Mouse (Mus musculus) ovary, postnatal 10 days (tissue): ENCODE data around the gene Carm1.
A peak's percentile ranks its signal among the peaks of the same experiment; 100 is the strongest.
"Not testable (repeated sequence)": the region's sequence is repeated elsewhere in the genome, so short reads cannot be mapped to it uniquely, and the experiment has no call there.

Experiments
- DNase-seq: peaks from one replicate; pipeline ENCODE4 v3.0.0; 2022; ENCODE audit warnings: low spot score

The Carm1 gene

GRCm38 (mm10) chr9:21546789-21547074 lies at the start of gene Carm1:
Gene Carm1, plus strand, starts transcription at chr9:21546894.
- no peak for DNase-seq

- DNase-seq: no peak
Observed at GRCm38 (mm10) chr9:21497050-21497542, 49.6 kb upstream of the Carm1 start.

GRCm38 (mm10) chr9:21497664-21498063 lies 49.0 kb upstream of the Carm1 start:
- no peak for DNase-seq

GRCm38 (mm10) chr9:21498284-21498902 lies 48.3 kb upstream of the Carm1 start:
- DNase-seq: no peak

GRCm38 (mm10) chr9:21503352-21503751 lies 43.3 kb upstream of the Carm1 start:
- no peak for DNase-seq

GRCm38 (mm10) chr9:21505767-21506166 lies 40.9 kb upstream of the Carm1 start:
- no peak for DNase-seq

- DNase-seq: no peak
Observed at GRCm38 (mm10) chr9:21507753-21508430, 38.8 kb upstream of the Carm1 start.

GRCm38 (mm10) chr9:21508871-21509404 lies 37.8 kb upstream of the Carm1 start:
- no peak for DNase-seq

GRCm38 (mm10) chr9:21509772-21510688 lies 36.7 kb upstream of the Carm1 start, which contains the start of gene Tmed1:
Gene Tmed1, minus strand, starts transcription at chr9:21510252.
- DNase-seq: peak; percentile 94

GRCm38 (mm10) chr9:21510689-21511015 lies 36.0 kb upstream of the Carm1 start:
- DNase-seq: no peak

GRCm38 (mm10) chr9:21511052-21511451 lies 35.6 kb upstream of the Carm1 start:
- no peak for DNase-seq

- DNase-seq: no peak
Observed at GRCm38 (mm10) chr9:21513466-21513865, 33.2 kb upstream of the Carm1 start.

- DNase-seq: no peak
Observed at GRCm38 (mm10) chr9:21517947-21518495, 28.7 kb upstream of the Carm1 start.

- DNase-seq: not testable (repeated sequence)
Observed at GRCm38 (mm10) chr9:21518690-21519089, 28.0 kb upstream of the Carm1 start.

GRCm38 (mm10) chr9:21525142-21525936 lies 21.4 kb upstream of the Carm1 start:
- no peak for DNase-seq

GRCm38 (mm10) chr9:21525937-21526633 lies 20.6 kb upstream of the Carm1 start, which contains the start of gene AB124611:
Gene AB124611, plus strand, starts transcription at chr9:21526176.
- no peak for DNase-seq

- DNase-seq: no peak
Observed at GRCm38 (mm10) chr9:21526634-21526944, 20.1 kb upstream of the Carm1 start.

GRCm38 (mm10) chr9:21527100-21527801 lies 19.4 kb upstream of the Carm1 start:
- DNase-seq: no peak

GRCm38 (mm10) chr9:21527917-21528324 lies 18.8 kb upstream of the Carm1 start:
- DNase-seq: no peak

GRCm38 (mm10) chr9:21536501-21536900 lies 10.2 kb upstream of the Carm1 start:
- no peak for DNase-seq
